Mouse (Mus musculus) heart, embryonic 15.5 days (tissue): Measurements from ENCODE around the gene Col4a1. TPM values are rescaled to one million over a fixed set of nuclear protein-coding genes. Genes with fewer than 3 reads are reported as not detected.

Experiments used
- ATAC-seq: fragments of 200-750 bp; cut with Nextera tagmentation; replicated peaks from 2 replicates; pipeline ENCODE4 v1.8.0; 2017; ENCODE audit warnings: low read depth, moderate TSS enrichment; ENCODE audit not compliant: insufficient number of reproducible peaks, insufficient read depth, low FRiP score
- H3K27ac ChIP-seq: fragments of 300-500 bp; sonication (generic); 2 replicates; pipeline ENCODE4 v1.5.1; 2015; ENCODE audit warnings: mild to moderate bottlenecking, inconsistent platforms
- H3K27me3 ChIP-seq: fragments of 300-500 bp; sonication (generic); 2 replicates; pipeline ENCODE4 v1.6.1; 2015; ENCODE audit warnings: inconsistent platforms
- H3K36me3 ChIP-seq: fragments of 300-500 bp; sonication (generic); 2 replicates; pipeline ENCODE4 v1.6.1; 2015; ENCODE audit warnings: mild to moderate bottlenecking, inconsistent platforms
- H3K4me1 ChIP-seq: fragments of 300-500 bp; sonication (generic); replicated peaks from 2 replicates; pipeline ENCODE4 v1.6.1; 2015; ENCODE audit warnings: inconsistent platforms
- H3K4me2 ChIP-seq: fragments of 300-500 bp; sonication (generic); 2 replicates; pipeline ENCODE4 v1.6.1; 2015; ENCODE audit warnings: inconsistent platforms, mild to moderate bottlenecking, moderate library complexity
- H3K4me3 ChIP-seq: fragments of 300-500 bp; sonication (generic); 2 replicates; pipeline ENCODE4 v1.5.1; 2015; ENCODE audit warnings: mild to moderate bottlenecking, inconsistent platforms
- H3K9ac ChIP-seq: fragments of 300-500 bp; sonication (generic); 2 replicates; pipeline ENCODE4 v1.6.1; 2015; ENCODE audit warnings: mild to moderate bottlenecking, inconsistent platforms
- H3K9me3 ChIP-seq: fragments of 300-500 bp; sonication (generic); replicated peaks from 2 replicates; pipeline ENCODE4 v1.6.1; 2016; ENCODE audit warnings: inconsistent platforms
- WGBS: fragments of 180-500 bp; shearing (Covaris S2); methylation state at CpG from one replicate; pipeline ENCODE4 v1.1.7; 2015; ENCODE audit warnings: mixed read lengths; 5-methylcytosine and 5-hydroxymethylcytosine counted together
- polyA plus RNA-seq: library from polyadenylated mRNA; unstranded; fragments of >200 nt; fragmentation: Nextera tagmentation; extraction: Ambion mirVana; gene quantifications from 2 replicates; pipeline ENCODE4 v1.2.1, GENCODE M21; 2015

Gene Col4a1
- polyA plus RNA-seq, 1 experiment from 2014 or later: 191 TPM

GRCm38 (mm10) chr8:11225577-11226434, 86.8 kb downstream of the Col4a1 start:
- no peaks in the 10 kb centered on the region for H3K4me1 ChIP-seq
- H3K9me3 ChIP-seq: no peaks in the 10 kb centered on the region
- no peak overlapping the region for H3K27ac ChIP-seq
- no peak overlapping the region for H3K4me3 ChIP-seq
- peaks cover 82% of the 10 kb centered on the region for H3K36me3 ChIP-seq
- no peak for ATAC-seq
- H3K4me2 ChIP-seq: no peak overlapping the region
- no peak overlapping the region for H3K9ac ChIP-seq
- H3K27me3 ChIP-seq: no peaks in the 10 kb centered on the region
- 82% methylated on average over 13 of the region's 13 CpGs for WGBS

- no peaks in the 10 kb centered on the region for H3K4me1 ChIP-seq
- WGBS: 60% methylated on average over 7 of the region's 7 CpGs
- ATAC-seq: no peak
- H3K36me3 ChIP-seq: peaks cover 88% of the 10 kb centered on the region
- no peak overlapping the region for H3K27ac ChIP-seq
- H3K4me2 ChIP-seq: no peak overlapping the region
- H3K4me3 ChIP-seq: no peak overlapping the region
- no peak overlapping the region for H3K9ac ChIP-seq
- no peaks in the 10 kb centered on the region for H3K27me3 ChIP-seq
- no peaks in the 10 kb centered on the region for H3K9me3 ChIP-seq
Observed at GRCm38 (mm10) chr8:11224178-11224577, 88.4 kb downstream of the Col4a1 start.

GRCm38 (mm10) chr8:11221353-11221752, 91.3 kb downstream of the Col4a1 start:
- H3K4me1 ChIP-seq: no peaks in the 10 kb centered on the region
- WGBS: 82% methylated on average over 5 of the region's 5 CpGs
- H3K27ac ChIP-seq: no peak overlapping the region
- ATAC-seq: no peak
- H3K9ac ChIP-seq: no peak overlapping the region
- H3K4me3 ChIP-seq: no peak overlapping the region
- no peak overlapping the region for H3K4me2 ChIP-seq
- no peaks in the 10 kb centered on the region for H3K27me3 ChIP-seq
- H3K36me3 ChIP-seq: peaks cover 95% of the 10 kb centered on the region
- no peaks in the 10 kb centered on the region for H3K9me3 ChIP-seq

GRCm38 (mm10) chr8:11219282-11219681, 93.3 kb downstream of the Col4a1 start:
- H3K27me3 ChIP-seq: no peaks in the 10 kb centered on the region
- no peaks in the 10 kb centered on the region for H3K9me3 ChIP-seq
- peaks cover 92% of the 10 kb centered on the region for H3K36me3 ChIP-seq
- H3K4me3 ChIP-seq: no peak overlapping the region
- no peak overlapping the region for H3K4me2 ChIP-seq
- H3K4me1 ChIP-seq: no peaks in the 10 kb centered on the region
- H3K9ac ChIP-seq: no peak overlapping the region
- no peak for ATAC-seq
- WGBS: 64% methylated on average over 6 of the region's 6 CpGs
- no peak overlapping the region for H3K27ac ChIP-seq

- no peak overlapping the region for H3K27ac ChIP-seq
- peak; percentile 44; the same call in 1 of the 2 replicates for ATAC-seq
- H3K36me3 ChIP-seq: peaks cover 91% of the 10 kb centered on the region
Observed at GRCm38 (mm10) chr8:11215231-11215630, 97.4 kb downstream of the Col4a1 start.

GRCm38 (mm10) chr8:11206509-11206908, 106.1 kb downstream of the Col4a1 start:
- H3K27me3 ChIP-seq: no peaks in the 10 kb centered on the region
- no peak overlapping the region for H3K9ac ChIP-seq
- WGBS: 72% methylated on average over 8 of the region's 8 CpGs
- ATAC-seq: no peak
- H3K4me2 ChIP-seq: no peak overlapping the region
- H3K27ac ChIP-seq: no peak overlapping the region
- no peaks in the 10 kb centered on the region for H3K9me3 ChIP-seq
- H3K4me1 ChIP-seq: no peaks in the 10 kb centered on the region
- peaks cover 87% of the 10 kb centered on the region for H3K36me3 ChIP-seq
- H3K4me3 ChIP-seq: no peak overlapping the region

More at GRCm38 (mm10) chr8:11215231-11215630, 97.4 kb downstream of the Col4a1 start:
- H3K4me3 ChIP-seq: no peak overlapping the region
- no peaks in the 10 kb centered on the region for H3K4me1 ChIP-seq
- H3K9ac ChIP-seq: no peak overlapping the region
- H3K27me3 ChIP-seq: no peaks in the 10 kb centered on the region
- no peak overlapping the region for H3K4me2 ChIP-seq
- 30% methylated on average over 1 of the region's 1 CpGs for WGBS
- H3K9me3 ChIP-seq: no peaks in the 10 kb centered on the region

GRCm38 (mm10) chr8:11205532-11205931, 107.1 kb downstream of the Col4a1 start:
- no peak overlapping the region for H3K27ac ChIP-seq
- no peak overlapping the region for H3K4me2 ChIP-seq
- H3K4me1 ChIP-seq: no peaks in the 10 kb centered on the region
- no peaks in the 10 kb centered on the region for H3K27me3 ChIP-seq
- 68% methylated on average over 9 of the region's 9 CpGs for WGBS
- H3K4me3 ChIP-seq: no peak overlapping the region
- H3K9me3 ChIP-seq: no peaks in the 10 kb centered on the region
- peaks cover 89% of the 10 kb centered on the region for H3K36me3 ChIP-seq
- no peak for ATAC-seq
- no peak overlapping the region for H3K9ac ChIP-seq

- ATAC-seq: no peak
- Histone ChIP-seq H3K9me3 (no peaks in the 10 kb centered on the region), H3K27ac (no peak overlapping the region), H3K27me3 (no peaks in the 10 kb centered on the region), H3K4me2 (no peak overlapping the region), H3K36me3 (peaks cover 92% of the 10 kb centered on the region), H3K4me3 (no peak overlapping the region), H3K4me1 (no peaks in the 10 kb centered on the region), H3K9ac (no peak overlapping the region)
- WGBS: 80% methylated on average over 12 of the region's 12 CpGs
Observed at GRCm38 (mm10) chr8:11203260-11204110, 109.1 kb downstream of the Col4a1 start.

GRCm38 (mm10) chr8:11198650-11199049, 114.0 kb downstream of the Col4a1 start:
- peaks cover 48% of the 10 kb centered on the region for H3K36me3 ChIP-seq
- H3K27me3 ChIP-seq: no peaks in the 10 kb centered on the region
- H3K4me1 ChIP-seq: no peaks in the 10 kb centered on the region
- no peak for ATAC-seq
- H3K27ac ChIP-seq: no peak overlapping the region
- no peak overlapping the region for H3K4me3 ChIP-seq
- no peak overlapping the region for H3K9ac ChIP-seq
- H3K9me3 ChIP-seq: no peaks in the 10 kb centered on the region
- 71% methylated on average over 7 of the region's 7 CpGs for WGBS
- H3K4me2 ChIP-seq: no peak overlapping the region

- no peaks in the 10 kb centered on the region for H3K27me3 ChIP-seq
- no peak overlapping the region for H3K9ac ChIP-seq
- H3K4me2 ChIP-seq: no peak overlapping the region
- H3K36me3 ChIP-seq: peaks cover 43% of the 10 kb centered on the region
- no peaks in the 10 kb centered on the region for H3K4me1 ChIP-seq
- no peak overlapping the region for H3K27ac ChIP-seq
- 51% methylated on average over 3 of the region's 3 CpGs for WGBS
- H3K4me3 ChIP-seq: no peak overlapping the region
- H3K9me3 ChIP-seq: no peaks in the 10 kb centered on the region
- ATAC-seq: no peak
Observed at GRCm38 (mm10) chr8:11197988-11198387, 114.6 kb downstream of the Col4a1 start.

GRCm38 (mm10) chr8:11197261-11197660, 115.4 kb downstream of the Col4a1 start:
- Histone ChIP-seq H3K4me3 (no peak overlapping the region), H3K9me3 (no peaks in the 10 kb centered on the region), H3K27ac (no peak overlapping the region), H3K36me3 (peaks cover 35% of the 10 kb centered on the region), H3K4me2 (no peak overlapping the region), H3K4me1 (no peaks in the 10 kb centered on the region), H3K27me3 (no peaks in the 10 kb centered on the region), H3K9ac (no peak overlapping the region)
- ATAC-seq: no peak
- 71% methylated on average over 11 of the region's 11 CpGs for WGBS
